Mouse (Mus musculus) spleen, adult 18-20 months (tissue): ENCODE data around the gene Aldh16a1.
A peak's percentile ranks its signal among the peaks of the same experiment; 100 is the strongest.

Experiments used
- DNase-seq, 2 experiments: peaks; one replicate each; pipeline ENCODE4 v3.0.0; 2022; ENCODE audit warnings: mixed read lengths in 2 of 2

Aldh16a1 gene

DNA sequence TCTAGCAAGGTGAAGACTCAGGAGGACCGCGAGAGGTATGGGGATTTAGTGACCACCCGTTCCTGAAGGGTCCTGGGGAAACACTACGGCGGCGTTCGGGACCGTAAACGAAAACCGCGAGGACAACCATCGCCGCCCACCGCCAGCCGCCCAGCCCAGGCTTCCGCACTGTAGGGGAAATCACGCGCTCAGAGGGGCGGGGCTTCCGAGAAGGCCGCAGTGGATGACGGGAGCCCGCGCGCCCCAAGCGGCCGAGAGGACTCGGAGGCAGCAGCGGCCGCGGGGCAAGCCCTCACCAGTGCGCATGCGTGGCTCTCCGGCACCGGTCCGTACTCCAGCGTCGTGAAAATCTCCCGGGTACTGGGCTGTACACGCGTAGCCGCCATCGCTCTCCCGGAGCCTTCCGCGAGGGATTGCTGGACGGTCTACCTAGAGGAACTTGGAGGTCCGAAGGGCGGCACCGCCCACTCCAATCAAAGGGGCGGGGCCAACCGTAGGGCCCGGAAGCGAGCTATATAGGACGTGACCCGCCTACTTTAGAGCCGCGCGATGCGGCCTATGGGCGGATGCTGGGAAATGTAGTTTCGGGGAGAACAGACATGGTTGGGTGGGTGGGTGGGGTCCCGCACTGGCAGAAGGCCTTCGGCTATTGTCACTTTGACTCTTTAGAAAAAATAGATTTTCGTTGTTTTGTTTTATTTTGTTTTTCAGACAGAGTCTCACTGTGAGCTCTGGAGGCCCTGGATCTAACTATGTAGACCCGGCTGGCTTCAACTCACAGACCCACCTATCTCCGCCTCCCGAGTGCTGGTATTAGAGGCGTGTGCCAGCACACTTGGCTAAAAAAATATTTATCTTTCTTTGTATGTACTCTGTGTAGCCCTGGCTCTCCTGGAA, at the start of gene Aldh16a1, which contains the start of gene Pih1d1:
Gene Aldh16a1 (minus strand): TSS at position 489 of the 897 bp plus-strand sequence.
Gene Pih1d1 (plus strand): TSS at position 208 of the 897 bp plus-strand sequence.
- DNase-seq, result peak; percentile 94 to 98

DNA sequence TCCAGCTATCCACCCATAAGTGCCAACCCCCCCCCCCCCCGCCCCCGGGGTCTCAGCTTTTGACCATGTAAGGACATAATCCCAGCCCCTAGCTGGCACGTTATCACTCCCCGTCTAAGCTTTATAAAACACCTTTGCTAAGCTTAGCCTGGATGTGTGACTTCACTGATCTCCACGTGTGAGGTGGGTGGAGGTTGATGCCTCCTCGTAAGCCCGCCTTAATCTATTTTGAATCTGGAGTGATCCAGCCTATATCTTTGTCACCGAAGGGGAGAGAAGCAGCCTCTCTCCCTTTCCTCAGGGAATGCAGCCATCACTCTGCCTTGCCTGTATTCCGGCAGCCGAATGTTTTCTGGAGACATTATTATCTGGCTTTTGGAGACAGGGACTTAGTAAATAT, 48.3 kb upstream of the Aldh16a1 start:
- DNase-seq, result no peak

DNA sequence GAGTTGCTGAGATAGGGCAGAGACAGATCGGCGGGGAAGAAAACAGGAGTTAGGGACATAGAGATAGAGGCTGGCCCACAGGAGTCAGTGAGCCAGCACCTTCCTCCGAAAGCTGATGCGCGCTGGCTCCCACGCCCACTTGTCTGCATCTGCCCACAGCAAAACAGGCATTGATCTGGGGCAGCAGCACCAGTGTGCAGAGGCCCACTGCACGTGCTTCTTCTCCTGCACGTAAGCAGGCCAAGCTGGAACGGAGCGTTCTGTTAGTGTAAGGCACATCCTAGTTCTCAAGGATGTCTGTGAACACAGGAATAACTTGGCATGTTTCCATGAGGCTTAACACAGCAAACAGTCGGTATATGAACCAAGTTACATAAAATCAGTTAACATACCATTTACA, 44.6 kb upstream of the Aldh16a1 start:
- DNase-seq, result no peak

DNA sequence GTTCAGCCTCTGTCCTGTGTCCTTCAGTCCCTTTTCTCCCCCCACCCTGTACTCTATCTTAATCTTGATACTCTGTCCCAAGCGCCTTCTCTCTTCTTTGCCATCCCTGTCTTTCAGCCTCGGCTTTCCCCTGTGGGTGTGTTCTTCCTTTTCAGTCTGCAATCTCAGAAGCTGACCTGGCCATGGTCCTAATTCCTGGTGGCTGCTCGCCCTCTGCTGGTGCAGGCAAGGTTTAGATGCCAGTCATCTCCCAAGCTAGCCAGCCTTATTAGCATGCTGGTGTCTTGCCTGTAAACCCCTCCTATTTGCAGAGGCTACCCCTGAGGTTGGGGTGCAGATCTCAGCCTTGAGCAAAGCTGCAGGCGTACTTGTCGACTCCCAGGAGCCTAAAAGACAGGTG, 44.1 kb upstream of the Aldh16a1 start:
- DNase-seq, result peak; percentile 39 to 66

- no peak for DNase-seq
Measured at GRCm38 (mm10) chr7:45196994-45197393, 42.6 kb upstream of the Aldh16a1 start.

DNA sequence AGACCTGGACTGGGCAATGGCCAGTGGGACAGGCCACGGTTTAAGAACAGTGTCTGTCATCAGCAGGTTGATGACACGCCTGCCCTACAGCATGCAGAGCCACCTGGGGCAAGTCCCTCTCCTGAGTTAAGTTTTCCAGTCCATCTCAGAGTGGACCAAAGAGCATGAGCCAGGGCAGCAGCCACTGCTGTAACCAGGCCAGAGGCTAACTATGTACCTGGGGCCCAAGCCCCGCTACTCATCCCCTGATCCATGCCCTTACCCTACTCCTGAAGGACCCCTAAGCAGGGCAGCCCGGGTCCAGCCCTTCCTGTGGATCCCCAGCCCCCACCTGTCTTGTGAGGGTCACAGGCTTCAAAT, 41.8 kb upstream of the Aldh16a1 start:
- DNase-seq, result no peak

DNA sequence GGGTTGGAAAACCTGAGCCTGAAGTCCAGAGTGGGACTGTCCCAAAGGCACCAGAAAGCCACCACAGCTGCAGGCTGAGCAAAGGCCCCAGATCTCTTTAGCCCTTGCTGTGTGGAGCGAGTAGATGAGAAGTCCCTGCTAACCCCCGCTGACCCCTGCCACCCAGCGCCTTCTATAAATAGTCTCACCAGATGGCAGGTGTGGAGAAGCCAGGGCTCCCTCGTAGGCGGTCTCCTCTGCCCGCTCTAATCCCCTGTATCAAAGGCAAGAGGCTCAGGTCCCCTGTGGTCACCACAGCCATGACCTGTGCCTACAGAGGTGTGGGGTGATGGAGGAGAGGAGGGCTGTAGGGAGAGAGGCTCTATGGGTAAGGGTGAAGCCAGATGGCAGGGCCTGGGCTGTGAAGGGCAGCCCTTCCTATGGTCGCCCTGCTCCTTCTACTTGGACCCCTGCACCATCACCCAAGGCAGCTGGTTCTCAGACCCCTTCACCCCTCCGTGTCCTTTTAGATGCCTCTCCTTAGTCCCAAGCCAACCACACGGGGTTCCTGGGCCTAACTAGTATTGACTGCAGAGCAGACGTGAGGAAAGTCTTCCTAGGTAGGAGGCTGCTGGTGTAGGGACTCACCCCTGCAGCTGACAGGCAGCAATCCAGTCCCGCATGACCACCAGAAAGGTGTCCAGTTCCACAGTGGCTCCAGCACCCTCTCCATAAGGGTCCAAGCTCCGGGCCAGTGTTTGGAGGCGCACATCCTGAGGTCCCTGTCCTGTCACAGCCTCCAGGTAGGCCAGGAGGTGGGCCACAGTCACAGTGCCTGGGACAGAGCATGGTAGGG, 41.2 kb upstream of the Aldh16a1 start:
- DNase-seq, result no peak

- no peak for DNase-seq
Measured at GRCm38 (mm10) chr7:45193871-45194785, 39.7 kb upstream of the Aldh16a1 start.

GRCm38 (mm10) chr7:45193406-45193805, 39.0 kb upstream of the Aldh16a1 start:
- no peak for DNase-seq

DNA sequence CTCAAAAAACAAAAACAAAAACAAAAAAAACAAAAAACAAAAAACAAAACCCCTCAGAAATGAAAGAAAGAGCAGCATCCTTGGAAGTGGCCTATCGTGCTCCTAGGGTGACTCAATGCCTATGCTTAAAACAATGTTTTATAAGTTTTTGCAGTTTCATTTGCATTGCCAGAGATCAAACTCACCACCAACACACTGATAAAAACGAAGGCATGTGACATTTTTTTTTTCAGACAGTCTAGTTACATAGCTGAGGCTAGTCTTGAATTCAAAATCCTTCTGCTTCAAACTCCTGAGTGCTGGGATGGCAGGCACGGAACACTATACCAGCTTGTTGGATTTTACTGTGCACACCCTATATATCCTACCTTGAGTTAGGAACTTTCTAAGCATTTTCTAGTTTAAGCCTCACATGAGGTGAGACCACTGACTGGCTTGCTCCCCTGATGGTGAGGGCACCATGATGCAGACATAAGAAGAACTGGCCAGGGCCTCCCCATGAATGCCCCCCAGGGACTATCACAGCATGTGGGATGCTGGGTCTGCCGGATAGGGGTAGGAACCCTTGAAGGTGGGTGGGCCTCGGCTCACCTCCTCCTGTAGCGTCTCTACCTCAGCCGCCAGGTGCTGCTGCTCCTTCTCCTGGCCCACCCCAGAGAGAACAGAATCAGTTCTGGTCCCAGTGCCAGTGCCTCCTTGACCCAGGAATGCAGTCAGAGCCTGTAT, 38.4 kb upstream of the Aldh16a1 start:
- no peak for DNase-seq

GRCm38 (mm10) chr7:45191803-45192363, 37.5 kb upstream of the Aldh16a1 start:
- DNase-seq, result no peak

- no peak for DNase-seq
Measured at GRCm38 (mm10) chr7:45191161-45191560, 36.8 kb upstream of the Aldh16a1 start.

DNA sequence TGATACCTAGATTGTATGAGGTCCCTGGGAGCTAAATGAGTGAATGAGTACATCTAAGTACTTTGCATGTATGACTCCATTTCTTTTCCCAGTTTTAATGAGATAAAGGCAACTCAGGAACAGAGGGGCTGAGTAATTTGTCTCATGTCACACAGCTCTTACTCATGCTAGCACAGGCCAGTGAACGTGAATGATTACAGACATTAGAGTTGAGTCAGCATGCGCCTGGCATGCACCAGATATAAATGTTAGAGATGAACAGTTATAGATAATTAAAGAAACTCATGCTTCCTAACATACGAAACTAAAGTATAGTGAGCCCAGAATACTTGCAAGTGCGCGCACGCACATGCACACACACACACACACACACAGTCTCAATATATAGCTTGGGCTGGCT, 35.8 kb upstream of the Aldh16a1 start:
- no peak for DNase-seq

DNA sequence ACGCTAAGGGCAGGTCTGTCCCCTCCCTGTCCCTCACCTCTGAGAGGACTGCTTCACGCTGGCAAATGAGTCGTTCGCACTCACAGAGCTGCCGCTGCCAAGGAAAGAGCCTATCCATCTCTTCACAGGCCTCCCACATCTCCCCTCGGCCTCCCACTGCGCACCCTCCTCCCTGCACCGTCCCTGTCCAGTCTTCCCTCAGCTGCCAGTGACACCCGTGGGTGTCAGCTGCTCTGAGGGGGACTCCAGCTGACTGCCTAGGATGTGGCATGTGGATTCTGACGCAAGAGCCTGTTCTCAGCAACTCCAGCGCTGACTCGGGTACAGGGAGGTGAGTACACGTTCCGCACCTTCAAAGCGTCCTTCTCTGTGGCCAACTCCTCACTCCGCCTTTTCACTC, 35.2 kb upstream of the Aldh16a1 start:
- DNase-seq, result no peak

- no peak for DNase-seq
Measured at GRCm38 (mm10) chr7:45185921-45186320, 31.5 kb upstream of the Aldh16a1 start.

- DNase-seq, result no peak
Measured at GRCm38 (mm10) chr7:45183672-45184071, 29.3 kb upstream of the Aldh16a1 start.

GRCm38 (mm10) chr7:45182606-45183005, 28.2 kb upstream of the Aldh16a1 start:
- DNase-seq, result no peak

- peak; percentile 73 to 78 for DNase-seq
Measured at GRCm38 (mm10) chr7:45182199-45182601, 27.8 kb upstream of the Aldh16a1 start.

GRCm38 (mm10) chr7:45181540-45181939, 27.2 kb upstream of the Aldh16a1 start:
- no peak for DNase-seq

DNA sequence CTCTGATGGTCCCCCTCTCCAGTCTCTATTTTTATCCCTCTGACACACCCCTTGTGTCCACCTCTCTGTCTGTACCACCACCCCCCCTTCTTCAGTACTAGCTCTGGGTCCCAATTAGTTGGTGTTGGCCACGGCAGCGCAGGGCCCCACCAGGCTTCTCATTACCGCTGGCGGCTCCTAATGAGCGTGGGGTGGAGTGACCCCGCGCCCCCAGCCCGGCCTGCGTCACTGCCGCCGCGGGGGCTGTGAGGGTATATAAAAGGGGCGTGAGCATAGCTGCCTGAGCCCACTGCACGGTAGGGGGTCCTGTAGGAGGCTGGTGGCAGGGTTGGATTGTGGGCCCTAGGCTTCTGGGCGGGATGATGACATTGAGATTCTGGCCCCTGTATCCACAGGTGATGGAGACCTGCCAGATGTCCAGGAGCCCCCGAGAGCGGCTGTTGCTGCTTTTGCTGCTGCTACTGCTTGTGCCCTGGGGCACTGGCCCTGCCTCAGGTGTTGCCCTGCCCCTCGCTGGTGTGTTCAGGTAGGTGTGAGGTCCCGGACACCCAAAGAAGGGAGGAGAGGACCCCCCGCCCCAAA, 26.6 kb upstream of the Aldh16a1 start, which contains the start of gene Pth2:
Gene Pth2 (plus strand): TSS at position 100 of the 582 bp plus-strand sequence.
- no peak for DNase-seq

- DNase-seq, result no peak
Measured at GRCm38 (mm10) chr7:45179469-45179868, 25.1 kb upstream of the Aldh16a1 start, which contains the start of gene Gfy. TSS of gene Gfy (minus strand) at chr7:45179569.
